Mouse (Mus musculus) forebrain, embryonic 14.5 days (tissue): ENCODE measurements around the gene Spata31d1a. TPM values are rescaled to one million over a fixed set of nuclear protein-coding genes. Genes with fewer than 3 reads are reported as not detected.

Source experiments
- ATAC-seq: fragments of 200-750 bp; cut with Nextera tagmentation; 2 replicates; pipeline ENCODE4 v1.8.0; 2017; ENCODE audit warnings: mild to moderate bottlenecking, moderate library complexity
- DNase-seq: peaks from one replicate; pipeline ENCODE4 v3.0.0-alpha.2; 2015; ENCODE audit warnings: low spot score
- H3K27ac ChIP-seq: fragments of 300-500 bp; sonication (generic); 2 replicates; pipeline ENCODE4 v1.5.1; 2014; ENCODE audit warnings: low read depth, mild to moderate bottlenecking, control low read depth, low read length, moderate library complexity
- H3K27me3 ChIP-seq: fragments of 300-500 bp; sonication (generic); replicated peaks from 2 replicates; pipeline ENCODE4 v1.6.1; 2014; ENCODE audit warnings: low read length, control low read depth, mixed read lengths; ENCODE audit not compliant: control insufficient read depth, insufficient read depth
- H3K36me3 ChIP-seq: fragments of 300-500 bp; sonication (generic); 2 replicates; pipeline ENCODE4 v1.6.1; 2014; ENCODE audit warnings: low read length, control low read depth; ENCODE audit not compliant: control insufficient read depth, insufficient read depth
- H3K4me1 ChIP-seq: fragments of 300-500 bp; sonication (generic); 2 replicates; pipeline ENCODE4 v1.6.1; 2014; ENCODE audit warnings: antibody characterized with exemption, low read length, control low read depth; ENCODE audit not compliant: control insufficient read depth, insufficient read depth
- H3K4me2 ChIP-seq: fragments of 300-500 bp; sonication (generic); 2 replicates; pipeline ENCODE4 v1.6.1; 2014; ENCODE audit warnings: mild to moderate bottlenecking, control low read depth, low read length
- H3K4me3 ChIP-seq: fragments of 300-500 bp; sonication (generic); 2 replicates; pipeline ENCODE4 v1.5.1; 2014; ENCODE audit warnings: low read depth, low read length, control low read depth
- H3K9ac ChIP-seq: fragments of 300-500 bp; sonication (generic); 2 replicates; pipeline ENCODE4 v1.6.1; 2014; ENCODE audit warnings: mild to moderate bottlenecking, low read length, control low read depth, moderate library complexity
- H3K9me3 ChIP-seq: fragments of 300-500 bp; sonication (generic); replicated peaks from 2 replicates; pipeline ENCODE4 v1.6.1; 2016; ENCODE audit warnings: low read length, control low read depth, mixed read lengths; ENCODE audit not compliant: control insufficient read depth
- WGBS: fragments of 180-500 bp; shearing (Covaris S2); extraction: QIAGEN DNeasy Blood & Tissue Kit; methylation state at CpG from one replicate; pipeline ENCODE4 v1.1.7; 2014; 5-methylcytosine and 5-hydroxymethylcytosine counted together
- polyA plus RNA-seq: library from polyadenylated mRNA; unstranded; fragments of >200 nt; fragmentation: Nextera tagmentation; extraction: Ambion mirVana; gene quantifications from 2 replicates; pipeline ENCODE4 v1.2.1, GENCODE M21; 2014

The Spata31d1a gene
- polyA plus RNA-seq, 1 experiment from 2014 or later = not detected

GRCm38 (mm10) chr13:59668501-59669093, 41.5 kb downstream of the Spata31d1a start:
- H3K4me1 ChIP-seq = peaks cover 3% of the 10 kb centered on the region
- no peak for ATAC-seq
- no peak for DNase-seq
- WGBS = 87% methylated on average over 11 of the region's 11 CpGs
- H3K4me2 ChIP-seq = no peak overlapping the region
- H3K9me3 ChIP-seq = no peaks in the 10 kb centered on the region
- no peak overlapping the region for H3K27ac ChIP-seq
- no peak overlapping the region for H3K4me3 ChIP-seq
- no peak overlapping the region for H3K9ac ChIP-seq
- peaks cover 29% of the 10 kb centered on the region for H3K36me3 ChIP-seq
- no peaks in the 10 kb centered on the region for H3K27me3 ChIP-seq

DNA sequence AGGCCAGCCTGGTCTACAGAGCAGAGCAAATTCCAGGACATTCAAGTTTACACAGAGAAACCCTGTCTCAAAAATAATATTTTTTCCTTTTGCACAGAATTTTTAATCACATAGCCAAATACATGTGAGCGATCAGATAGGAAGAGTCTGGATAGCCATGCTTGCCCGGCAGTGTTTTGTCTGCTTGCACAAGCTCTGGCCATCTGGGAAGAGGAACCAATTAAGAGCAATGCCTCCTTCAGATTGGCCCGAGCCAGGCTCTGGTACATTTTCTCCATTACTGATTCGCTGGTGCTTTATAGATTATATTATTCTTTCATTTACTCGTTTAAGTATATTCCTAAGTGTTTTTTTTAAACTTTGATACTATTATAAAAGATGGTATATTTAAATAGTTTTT, 42.4 kb downstream of the Spata31d1a start:
- Histone ChIP-seq H3K9ac (no peak overlapping the region), H3K27me3 (no peaks in the 10 kb centered on the region), H3K36me3 (peaks cover 35% of the 10 kb centered on the region), H3K9me3 (no peaks in the 10 kb centered on the region), H3K4me1 (no peaks in the 10 kb centered on the region; the same call in 1 of the 2 replicates), H3K4me3 (no peak overlapping the region), H3K27ac (no peak overlapping the region), H3K4me2 (no peak overlapping the region)
- WGBS = 88% methylated on average over 5 of the region's 5 CpGs
- ATAC-seq (no peak; the same call in 1 of the 2 replicates), DNase-seq (no peak)

DNA sequence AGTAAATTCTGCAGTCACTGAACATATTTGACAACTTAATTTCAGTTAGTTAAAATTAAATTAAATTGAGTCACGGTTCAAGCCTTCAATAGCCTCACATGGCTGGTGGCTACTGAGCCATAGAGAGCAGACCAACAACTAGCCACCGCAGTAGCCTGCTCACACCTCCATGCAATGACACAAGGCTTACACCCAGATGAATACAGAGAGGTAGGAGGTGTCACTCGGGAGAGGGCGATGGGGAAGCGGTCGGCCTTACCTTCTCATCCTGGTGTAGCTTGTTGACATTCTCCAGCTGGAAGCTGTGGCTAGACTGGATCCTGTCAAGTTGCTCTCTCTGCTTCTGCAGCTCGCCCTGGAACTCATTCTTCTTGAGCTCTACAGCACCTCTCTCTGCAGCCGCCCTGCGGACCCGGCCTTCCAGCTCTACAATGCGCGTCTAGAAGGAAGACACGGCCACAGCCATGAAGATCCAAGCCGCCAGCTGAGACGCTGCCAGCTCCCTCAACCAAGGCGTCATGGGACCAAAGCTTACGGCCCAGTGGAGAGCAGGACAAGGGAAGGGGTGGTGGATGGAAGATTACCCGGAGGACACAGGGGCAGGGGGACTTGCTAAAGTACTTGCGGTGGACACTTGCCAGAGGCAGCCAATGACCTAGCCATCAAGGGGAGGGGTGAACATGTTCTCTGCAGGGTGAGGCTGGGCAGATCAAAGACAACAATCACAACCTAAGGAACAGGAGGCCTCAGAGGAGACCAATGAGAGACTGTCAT, 46.0 kb downstream of the Spata31d1a start:
- H3K4me3 ChIP-seq = no peak overlapping the region
- no peak overlapping the region for H3K4me2 ChIP-seq
- no peak for ATAC-seq
- no peak for DNase-seq
- 95% methylated on average over 19 of the region's 19 CpGs for WGBS
- H3K27me3 ChIP-seq = no peaks in the 10 kb centered on the region
- H3K9ac ChIP-seq = no peak overlapping the region
- H3K9me3 ChIP-seq = no peaks in the 10 kb centered on the region
- H3K4me1 ChIP-seq = no peaks in the 10 kb centered on the region
- peaks cover 59% of the 10 kb centered on the region for H3K36me3 ChIP-seq
- no peak overlapping the region for H3K27ac ChIP-seq

GRCm38 (mm10) chr13:59661966-59662365, 48.2 kb downstream of the Spata31d1a start:
- Histone ChIP-seq H3K27me3 (no peaks in the 10 kb centered on the region), H3K27ac (no peak overlapping the region), H3K36me3 (peaks cover 63% of the 10 kb centered on the region), H3K4me3 (no peak overlapping the region), H3K9ac (no peak overlapping the region), H3K4me1 (peaks cover 6% of the 10 kb centered on the region; the same call in 1 of the 2 replicates), H3K4me2 (no peak overlapping the region), H3K9me3 (no peaks in the 10 kb centered on the region)
- ATAC-seq (no peak), DNase-seq (no peak)
- 97% methylated on average over 12 of the region's 12 CpGs for WGBS

- Histone ChIP-seq H3K4me3 (no peak overlapping the region), H3K27ac (no peak overlapping the region), H3K4me1 (peaks cover 11% of the 10 kb centered on the region; the same call in 1 of the 2 replicates), H3K4me2 (no peak overlapping the region), H3K9me3 (no peaks in the 10 kb centered on the region), H3K27me3 (no peaks in the 10 kb centered on the region), H3K9ac (no peak overlapping the region), H3K36me3 (peaks cover 59% of the 10 kb centered on the region)
- ATAC-seq = no peak
- 95% methylated on average over 8 of the region's 8 CpGs for WGBS
- DNase-seq = no peak
These were observed 48.7 kb downstream of the Spata31d1a start for GRCm38 (mm10) chr13:59661387-59661786.

- Histone ChIP-seq H3K4me3 (no peak overlapping the region), H3K9me3 (no peaks in the 10 kb centered on the region), H3K27ac (no peak overlapping the region), H3K4me2 (no peak overlapping the region), H3K36me3 (peaks cover 61% of the 10 kb centered on the region), H3K9ac (no peak overlapping the region), H3K27me3 (no peaks in the 10 kb centered on the region), H3K4me1 (peaks cover 11% of the 10 kb centered on the region; the same call in 1 of the 2 replicates)
- no peak for ATAC-seq
- WGBS = 97% methylated on average over 3 of the region's 3 CpGs
- DNase-seq = no peak
These were observed 49.8 kb downstream of the Spata31d1a start for GRCm38 (mm10) chr13:59660371-59660770.

DNA sequence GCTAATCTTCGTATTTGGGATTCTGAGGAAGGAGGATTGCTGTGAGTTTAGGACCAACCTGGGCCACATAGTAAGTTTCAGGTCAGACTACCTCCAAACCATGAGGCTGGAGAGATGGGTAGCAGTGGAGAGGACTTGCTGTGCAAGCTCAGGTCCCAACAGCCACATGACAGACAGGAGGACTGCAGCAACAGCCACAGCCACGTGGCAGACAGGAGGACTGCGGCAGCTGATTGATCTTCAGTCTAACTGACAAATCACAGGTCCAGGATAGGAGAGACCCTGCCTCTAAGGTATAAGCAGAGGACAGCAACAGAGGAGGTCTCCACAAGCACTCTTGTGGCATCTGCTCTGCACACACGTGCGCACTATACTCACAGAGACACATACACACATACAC, 52.3 kb downstream of the Spata31d1a start:
- Histone ChIP-seq H3K4me1 (peaks cover 15% of the 10 kb centered on the region), H3K27ac (no peak overlapping the region), H3K4me3 (no peak overlapping the region), H3K27me3 (no peaks in the 10 kb centered on the region), H3K36me3 (peaks cover 44% of the 10 kb centered on the region), H3K9me3 (no peaks in the 10 kb centered on the region), H3K4me2 (no peak overlapping the region), H3K9ac (no peak overlapping the region)
- WGBS = 77% methylated on average over 5 of the region's 5 CpGs
- ATAC-seq (no peak), DNase-seq (no peak)

DNA sequence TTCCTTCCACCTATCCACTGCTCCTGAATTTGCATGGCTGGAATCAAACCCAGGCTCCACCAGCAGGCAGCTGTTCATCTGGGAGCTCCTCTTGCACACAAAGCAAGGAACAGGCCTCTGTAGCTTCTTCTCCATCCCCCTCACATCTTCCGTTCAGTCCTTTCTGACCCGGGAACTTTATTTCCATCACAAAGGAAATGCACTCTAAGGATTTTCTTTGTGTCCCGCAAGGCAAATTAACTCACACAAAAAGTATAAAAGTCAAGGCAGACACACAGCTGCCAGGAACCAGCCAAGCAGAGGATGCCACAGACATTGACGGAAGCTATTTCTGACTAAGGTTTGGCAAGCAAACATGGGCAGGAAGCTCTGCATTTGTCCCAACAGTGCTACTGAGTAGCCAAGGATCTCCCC, 53.1 kb downstream of the Spata31d1a start:
- H3K27me3 ChIP-seq = no peaks in the 10 kb centered on the region
- H3K27ac ChIP-seq = peak overlapping the region; percentile 79; the same call in 1 of the 2 replicates
- peak; percentile 63 for DNase-seq
- H3K4me2 ChIP-seq = no peak overlapping the region
- no peak overlapping the region for H3K9ac ChIP-seq
- no peak overlapping the region for H3K4me3 ChIP-seq
- H3K9me3 ChIP-seq = no peaks in the 10 kb centered on the region
- 2% methylated on average over 4 of the region's 4 CpGs for WGBS
- peaks cover 36% of the 10 kb centered on the region; the same call in 1 of the 2 replicates for H3K36me3 ChIP-seq
- peak; percentile 51; the same call in 1 of the 2 replicates for ATAC-seq
- peaks cover 15% of the 10 kb centered on the region for H3K4me1 ChIP-seq

DNA sequence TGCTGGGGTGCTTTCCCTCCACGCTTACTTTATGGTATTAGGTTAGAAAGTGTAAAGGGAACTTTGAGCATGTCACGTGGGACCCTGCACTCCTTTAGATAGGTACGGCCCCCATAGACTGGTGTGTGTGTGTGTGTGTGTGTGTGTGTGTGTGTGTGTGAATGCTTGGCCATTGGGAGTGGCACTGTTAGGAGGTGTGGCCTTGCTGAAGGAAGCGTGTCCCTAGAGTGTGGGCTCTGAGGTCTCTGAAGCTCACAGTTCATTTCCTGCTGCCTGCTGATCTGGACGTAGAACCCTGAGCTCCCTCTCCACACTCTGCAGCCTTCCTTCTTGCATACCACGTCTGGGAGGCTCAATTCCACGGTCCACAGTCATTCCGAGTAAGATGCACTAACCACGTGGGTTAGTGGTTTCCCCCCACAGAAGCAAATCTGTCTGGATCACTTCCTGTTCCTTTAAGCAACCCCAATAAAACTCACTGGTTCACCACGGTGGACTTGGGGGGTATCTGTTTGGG, 53.8 kb downstream of the Spata31d1a start:
- ATAC-seq (no peak), DNase-seq (no peak)
- peaks cover 15% of the 10 kb centered on the region for H3K4me1 ChIP-seq
- 80% methylated on average over 10 of the region's 10 CpGs for WGBS
- peak overlapping the region; percentile 79; the same call in 1 of the 2 replicates for H3K27ac ChIP-seq
- no peak overlapping the region for H3K4me2 ChIP-seq
- no peaks in the 10 kb centered on the region for H3K9me3 ChIP-seq
- H3K27me3 ChIP-seq = no peaks in the 10 kb centered on the region
- no peak overlapping the region for H3K9ac ChIP-seq
- peaks cover 30% of the 10 kb centered on the region; the same call in 1 of the 2 replicates for H3K36me3 ChIP-seq
- H3K4me3 ChIP-seq = no peak overlapping the region
